Mouse (Mus musculus) heart, postnatal 14 days (tissue): Measurements from ENCODE around the gene Gm28374. TPM values are rescaled to one million over a fixed set of nuclear protein-coding genes. Genes with fewer than 3 reads are reported as not detected.

Source experiments
- DNase-seq, 2 experiments: peaks; one replicate each; pipeline ENCODE4 v3.0.0; 2021 to 2022
- intact Hi-C: fragments of 180-260 bp; cut with DNase I; formaldehyde crosslinking; loops from one replicate; pipeline ENCODE4 v1.15.1; 2025
- microRNA-seq, 2 experiments: library from miRNA; unstranded; fragments of <30 nt; microRNA quantifications; one replicate each; pipeline ENCODE4 v1.2.0; 2021 to 2022
- total RNA-seq, 2 experiments: library from RNA; stranded (reverse); gene quantifications; 2 replicates each; pipeline ENCODE4 v1.2.3; 2021

Gm28374 gene
- total RNA-seq, 2 experiments from 2014 or later = not detected

GRCm38 (mm10) chr19:6035966-6036585 lies 46.0 kb downstream of the Gm28374 start:
- DNase-seq = no peak
- intact Hi-C loops = no loop called here

GRCm38 (mm10) chr19:6030520-6031280 lies 51.4 kb downstream of the Gm28374 start:
- DNase-seq = no peak
- intact Hi-C loops = no loop called here

- intact Hi-C loops = no loop called here
- DNase-seq = no peak
Measured at GRCm38 (mm10) chr19:6029426-6029825, 52.6 kb downstream of the Gm28374 start.

- intact Hi-C loops = no loop called here
- DNase-seq = no peak
Measured at GRCm38 (mm10) chr19:6028991-6029390, 53.1 kb downstream of the Gm28374 start.

Small RNA genes within 50 kb of the gene (microRNA-seq; reads per million reads assigned to microRNA genes)
- gene Mir6988 = 1.6 to 4.8 reads per million in 2 experiments

Other genes starting within 250 kb of the Gm28374 start
- gene Frmd8, start 207.0 kb downstream of the Gm28374 start, total RNA-seq = 10 to 100 TPM; 15.6 to 15.8 TPM
- 1 to 10 TPM; 3.3 to 4.5 TPM for gene Slc25a45, start 204.4 kb downstream of the Gm28374 start, total RNA-seq
- gene Tigd3, start 188.1 kb downstream of the Gm28374 start, total RNA-seq = under 1 TPM; 0.79 to 0.93 TPM
- 100 to 1,000 TPM; 101 TPM for gene Dpf2, start 169.2 kb downstream of the Gm28374 start, total RNA-seq
- gene Cdc42ep2, start 157.4 kb downstream of the Gm28374 start, total RNA-seq = 10 to 100 TPM in 1 of 2 experiments, 1 to 10 TPM in 1; 9.9 to 12.0 TPM
- 10 to 100 TPM; 12.3 to 14.2 TPM for gene Pola2, start 118.1 kb downstream of the Gm28374 start, total RNA-seq
- gene Slc22a20, start 96.1 kb downstream of the Gm28374 start, total RNA-seq = not detected
- gene Capn1, start 66.4 kb downstream of the Gm28374 start, total RNA-seq = 10 to 100 TPM; 31.7 to 36.8 TPM
- 10 to 100 TPM; 17.5 to 18.9 TPM for gene Syvn1, start 35.7 kb downstream of the Gm28374 start, total RNA-seq
- 10 to 100 TPM; 37.1 to 37.4 TPM for gene Mrpl49, start 24.5 kb downstream of the Gm28374 start, total RNA-seq
- 100 to 1,000 TPM; 597 to 635 TPM for gene Fau, start 24.4 kb downstream of the Gm28374 start, total RNA-seq
- gene Znhit2, start 21.1 kb downstream of the Gm28374 start, total RNA-seq = 10 to 100 TPM; 11.8 to 12.6 TPM
- gene Tm7sf2, start 13.9 kb downstream of the Gm28374 start, total RNA-seq = 1 to 10 TPM; 2.9 to 5.5 TPM
- gene Vps51, start 5.0 kb downstream of the Gm28374 start, total RNA-seq = 10 to 100 TPM; 27.9 to 32.3 TPM
- gene Tmem262, start 2.2 kb downstream of the Gm28374 start, total RNA-seq = not detected
- 10 to 100 TPM; 16.7 to 19.7 TPM for gene Zfpl1, start 2.7 kb upstream of the Gm28374 start, total RNA-seq
- 1 to 10 TPM; 1.1 to 1.5 TPM for gene Cdca5, start 2.7 kb upstream of the Gm28374 start, total RNA-seq
- gene AC131692.1, start 12.2 kb upstream of the Gm28374 start, total RNA-seq = not detected
- gene Naaladl1, start 23.5 kb upstream of the Gm28374 start, total RNA-seq = not detected
- 1 to 10 TPM; 9.4 to 9.7 TPM for gene Sac3d1, start 36.4 kb upstream of the Gm28374 start, total RNA-seq
- 10 to 100 TPM; 12.2 to 14.7 TPM for gene Snx15, start 46.0 kb upstream of the Gm28374 start, total RNA-seq
- under 1 TPM; 0.46 to 0.88 TPM for gene Batf2, start 58.7 kb upstream of the Gm28374 start, total RNA-seq
- gene Arl2, start 59.3 kb upstream of the Gm28374 start, total RNA-seq = 10 to 100 TPM; 54.8 to 58.4 TPM
- not detected for gene Majin, start 102.1 kb upstream of the Gm28374 start, total RNA-seq
- not detected for gene Gpha2, start 144.1 kb upstream of the Gm28374 start, total RNA-seq
- gene Ppp2r5b, start 153.6 kb upstream of the Gm28374 start, total RNA-seq = 10 to 100 TPM; 31.4 to 35.1 TPM
- 10 to 100 TPM; 20.4 to 22.7 TPM for gene Atg2a, start 159.4 kb upstream of the Gm28374 start, total RNA-seq
- gene Ehd1, start 194.5 kb upstream of the Gm28374 start, total RNA-seq = 100 to 1,000 TPM; 163 to 172 TPM
- 1 to 10 TPM; 8.9 to 9.8 TPM for gene Cdc42bpg, start 224.2 kb upstream of the Gm28374 start, total RNA-seq